Mouse (Mus musculus): ENCODE measurements around the gene Trp53rkb. TPM values are rescaled to one million over a fixed set of nuclear protein-coding genes. Genes with fewer than 3 reads are reported as not detected.

Trp53rkb gene
- total and polyA plus RNA-seq, 2 experiments from 2014 or later = 8.2 to 13.2 TPM

- no peak overlapping the region for H3K9ac ChIP-seq
- H3K27me3 ChIP-seq (ENCODE audit: insufficient read depth, low read length) = no peaks in the 10 kb centered on the region
- no peaks in the 10 kb centered on the region for H3K4me1 ChIP-seq (ENCODE audit: insufficient read depth)
- TF ChIP-seq CTCF (IDR thresholded peaks at IDR 0.05; ENCODE audit: low read depth) = no peak
- no peak for ATAC-seq
- no peak overlapping the region for H3K4me2 ChIP-seq (ENCODE audit: low read depth)
- no peak overlapping the region for H3K4me3 ChIP-seq (ENCODE audit: low read depth, low read length)
- H3K36me3 ChIP-seq (ENCODE audit: insufficient read depth) = peaks cover 16% of the 10 kb centered on the region
- DNase-seq = no peak
- H3K27ac ChIP-seq (ENCODE audit: low read depth, low read length) = no peak overlapping the region
- no peaks in the 10 kb centered on the region for H3K9me3 ChIP-seq (ENCODE audit: low read length)
- 93% methylated on average over 2 of the region's 2 CpGs for WGBS
These were observed 41.8 kb downstream of the Trp53rkb start for GRCm38 (mm10) chr2:166834091-166834490.

- no peak overlapping the region for H3K4me3 ChIP-seq (ENCODE audit: low read depth, low read length)
- no peak for ATAC-seq
- no peak overlapping the region for H3K4me2 ChIP-seq (ENCODE audit: low read depth)
- H3K9ac ChIP-seq = no peak overlapping the region
- no peak for DNase-seq
- peaks cover 16% of the 10 kb centered on the region for H3K36me3 ChIP-seq (ENCODE audit: insufficient read depth)
- WGBS = 91% methylated on average over 4 of the region's 4 CpGs
- H3K9me3 ChIP-seq (ENCODE audit: low read length) = no peaks in the 10 kb centered on the region
- H3K4me1 ChIP-seq (ENCODE audit: insufficient read depth) = no peaks in the 10 kb centered on the region
- H3K27ac ChIP-seq (ENCODE audit: low read depth, low read length) = no peak overlapping the region
- no peak for TF ChIP-seq CTCF (IDR thresholded peaks at IDR 0.05; ENCODE audit: low read depth)
- no peaks in the 10 kb centered on the region for H3K27me3 ChIP-seq (ENCODE audit: insufficient read depth, low read length)
These were observed 42.5 kb downstream of the Trp53rkb start for GRCm38 (mm10) chr2:166834796-166835195.

- H3K4me2 ChIP-seq (ENCODE audit: low read depth) = no peak overlapping the region
- H3K9me3 ChIP-seq (ENCODE audit: low read length) = no peaks in the 10 kb centered on the region
- no peak for TF ChIP-seq CTCF (IDR thresholded peaks at IDR 0.05; ENCODE audit: low read depth)
- WGBS = 74% methylated on average over 5 of the region's 5 CpGs
- no peaks in the 10 kb centered on the region for H3K27me3 ChIP-seq (ENCODE audit: insufficient read depth, low read length)
- H3K27ac ChIP-seq (ENCODE audit: low read depth, low read length) = no peak overlapping the region
- DNase-seq = no peak
- no peak overlapping the region for H3K4me3 ChIP-seq (ENCODE audit: low read depth, low read length)
- H3K36me3 ChIP-seq (ENCODE audit: insufficient read depth) = peaks cover 16% of the 10 kb centered on the region
- ATAC-seq = no peak
- no peaks in the 10 kb centered on the region for H3K4me1 ChIP-seq (ENCODE audit: insufficient read depth)
- H3K9ac ChIP-seq = no peak overlapping the region
These were observed 43.2 kb downstream of the Trp53rkb start for GRCm38 (mm10) chr2:166835581-166835980.

GRCm38 (mm10) chr2:166841813-166842212 is 49.5 kb downstream of the Trp53rkb start:
- H3K4me1 ChIP-seq (ENCODE audit: insufficient read depth) = no peaks in the 10 kb centered on the region
- 85% methylated on average over 4 of the region's 4 CpGs for WGBS
- H3K36me3 ChIP-seq (ENCODE audit: insufficient read depth) = peaks cover 22% of the 10 kb centered on the region; the same call in 1 of the 2 replicates
- no peak overlapping the region for H3K4me3 ChIP-seq (ENCODE audit: low read depth, low read length)
- no peak overlapping the region for H3K4me2 ChIP-seq (ENCODE audit: low read depth)
- H3K9ac ChIP-seq = no peak overlapping the region
- TF ChIP-seq CTCF (IDR thresholded peaks at IDR 0.05; ENCODE audit: low read depth) = no peak
- H3K9me3 ChIP-seq (ENCODE audit: low read length) = no peaks in the 10 kb centered on the region
- ATAC-seq (no peak), DNase-seq (no peak)
- H3K27me3 ChIP-seq (ENCODE audit: insufficient read depth, low read length) = no peaks in the 10 kb centered on the region
- H3K27ac ChIP-seq (ENCODE audit: low read depth, low read length) = no peak overlapping the region

Other genes starting within 250 kb of the Trp53rkb start
- 30.6 and 31.3 TPM in 2 replicates for gene Prex1, start 78.7 kb upstream of the Trp53rkb start, total RNA-seq (2014; rRNA removed)
- 14.5 and 17.5 TPM in 2 replicates for gene Prex1, start 78.7 kb upstream of the Trp53rkb start, polyA plus RNA-seq (2015; fragmentation: Nextera tagmentation; extraction: Ambion mirVana)
- 18.9 and 29.5 TPM in 2 replicates for gene Arfgef2, start 13.1 kb downstream of the Trp53rkb start, total RNA-seq (2014; rRNA removed)
- 1.9 and 3.0 TPM in 2 replicates for gene Arfgef2, start 13.1 kb downstream of the Trp53rkb start, polyA plus RNA-seq (2015; fragmentation: Nextera tagmentation; extraction: Ambion mirVana)
- gene Cse1l, start 113.5 kb downstream of the Trp53rkb start, total RNA-seq (2014; rRNA removed) = 75.9 and 79.7 TPM in 2 replicates
- gene Cse1l, start 113.5 kb downstream of the Trp53rkb start, polyA plus RNA-seq (2015; fragmentation: Nextera tagmentation; extraction: Ambion mirVana) = 64.1 and 68.8 TPM in 2 replicates
- gene Stau1, start 203.8 kb downstream of the Trp53rkb start, total RNA-seq (2014; rRNA removed) = 29.7 and 39.6 TPM in 2 replicates
- 75.2 and 97.3 TPM in 2 replicates for gene Stau1, start 203.8 kb downstream of the Trp53rkb start, polyA plus RNA-seq (2015; fragmentation: Nextera tagmentation; extraction: Ambion mirVana)
- 37.9 and 42.5 TPM in 2 replicates for gene Ddx27, start 222.7 kb downstream of the Trp53rkb start, total RNA-seq (2014; rRNA removed)
- 28.4 and 36.9 TPM in 2 replicates for gene Ddx27, start 222.7 kb downstream of the Trp53rkb start, polyA plus RNA-seq (2015; fragmentation: Nextera tagmentation; extraction: Ambion mirVana)

All from forebrain, postnatal 0 days (tissue).